Mouse (Mus musculus) myocyte (in vitro differentiated cells): ENCODE results near the gene Uchl4.

ENCODE experiments used
- CEBPB ChIP-seq: IDR thresholded peaks from 2 replicates; pipeline ENCODE4 v1.6.1; 2011; ENCODE audit warnings: mild to moderate bottlenecking, moderate library complexity; ENCODE audit not compliant: poor library complexity, insufficient read depth, severe bottlenecking
- E2F4 ChIP-seq: IDR thresholded peaks from one replicate; pipeline ENCODE4 v1.6.1; 2011; ENCODE audit warnings: mild to moderate bottlenecking, control low read depth, moderate library complexity; ENCODE audit not compliant: insufficient read depth
- MAX ChIP-seq: IDR thresholded peaks from one replicate; pipeline ENCODE4 v1.6.1; 2011; ENCODE audit warnings: low read depth, mild to moderate bottlenecking, control low read depth
- MYOG ChIP-seq, 3 experiments: IDR thresholded peaks; one replicate each; pipeline ENCODE4 v1.6.1; 2011; ENCODE audit warnings: control low read depth in 2 of 3, low read depth in 2 of 3, mild to moderate bottlenecking in 2 of 3; ENCODE audit not compliant: insufficient read length in 2 of 3, control insufficient read depth in 1 of 3, insufficient read depth in 1 of 3
- POLR2A ChIP-seq: IDR thresholded peaks from one replicate; pipeline ENCODE4 v1.6.1; 2011; ENCODE audit warnings: low read depth, mild to moderate bottlenecking, control low read depth, moderate library complexity; ENCODE audit not compliant: insufficient read length
- POLR2AphosphoS2 ChIP-seq: IDR thresholded peaks from one replicate; pipeline ENCODE4 v1.6.1; 2011; ENCODE audit warnings: low read depth, control low read depth; ENCODE audit not compliant: insufficient read length
- REST ChIP-seq: IDR thresholded peaks from one replicate; pipeline ENCODE4 v1.6.1; 2011; ENCODE audit warnings: mild to moderate bottlenecking, control low read depth, moderate library complexity; ENCODE audit not compliant: insufficient read depth, insufficient read length
- TCF12 ChIP-seq: IDR thresholded peaks from one replicate; pipeline ENCODE4 v1.6.1; 2011; ENCODE audit warnings: mild to moderate bottlenecking, control low read depth; ENCODE audit not compliant: poor library complexity, insufficient read depth, severe bottlenecking
- TCF3 ChIP-seq: IDR thresholded peaks from one replicate; pipeline ENCODE4 v1.6.1; 2011; ENCODE audit warnings: low read depth, control low read depth; ENCODE audit not compliant: insufficient read length

GRCm38 (mm10) chr9:64225805-64226204, 9.2 kb upstream of the Uchl4 start:
- TF ChIP-seq POLR2A = no peak
- no peak for TF ChIP-seq MAX
- no peak for TF ChIP-seq MYOG (IDR thresholded peaks at IDR 0.05; ENCODE audit: control insufficient read depth in 1 of 3, insufficient read depth in 1 of 3, insufficient read length in 2 of 3, low read depth in 2 of 3)
- no peak for TF ChIP-seq TCF12
- TF ChIP-seq CEBPB = no peak
- no peak for TF ChIP-seq E2F4
- no peak for TF ChIP-seq TCF3
- no peak for TF ChIP-seq POLR2AphosphoS2
- no peak for TF ChIP-seq REST
